Comparison of ENCODE assay signal across 26 mouse cellular contexts in the genomic region with DNA sequence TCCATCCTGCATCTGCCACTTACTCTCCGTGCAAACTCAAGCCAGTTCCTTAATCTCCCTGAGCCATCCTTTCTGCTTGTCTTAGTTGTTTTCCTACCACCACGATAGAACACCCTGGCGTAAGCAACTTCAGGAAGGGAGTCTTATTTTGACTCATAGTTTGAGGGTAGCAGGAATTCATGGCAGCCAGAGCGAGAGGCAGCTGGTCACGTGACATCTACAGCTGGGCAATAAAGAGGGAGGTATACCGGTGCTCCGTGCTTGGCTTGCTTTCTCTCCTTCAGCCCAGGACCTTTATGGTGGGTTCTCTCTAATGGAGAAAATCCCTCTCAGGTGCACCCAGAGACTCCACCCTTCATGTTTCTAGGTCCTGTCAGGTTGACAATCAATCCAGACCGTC. TPM values are rescaled to one million over a fixed set of nuclear protein-coding genes. Genes with fewer than 3 reads are reported as not detected.
DNase-seq lines count a peak whose midpoint lies in the region; ATAC-seq and TF ChIP-seq lines count a peak whose summit lies in the region.
"Had no signal": no experiment of that assay in that cellular context is flagged by ENCODE, and none has a peak within 500 bp of the region (broad histone marks: within the 10 kb centered on the region; RNA-seq: fewer than 3 reads in every experiment).

No protein-coding gene starts in this region.

- TF ChIP-seq CTCF in kidney, postnatal 0 days (IDR thresholded peaks at IDR 0.05; ENCODE audit: low read depth) = no peak
- TF ChIP-seq CTCF in C2C12 (IDR thresholded peaks at IDR 0.05; ENCODE audit: control insufficient read depth, insufficient read depth, insufficient read length) (no peak), MEL (IDR thresholded peaks at IDR 0.05 in 2 of 3, conservative IDR thresholded peaks at IDR 0.05 in 1 of 3; ENCODE audit: control insufficient read depth in 1 of 3, insufficient read depth in 1 of 3, low read depth in 2 of 3, low read length in 3 of 3, poor library complexity in 1 of 3, severe bottlenecking in 1 of 3) (no peak)

- TF ChIP-seq POLR2A in MEL (IDR thresholded peaks at IDR 0.05; ENCODE audit: control insufficient read depth in 1 of 2, insufficient read depth in 1 of 2, low read depth in 1 of 2, low read length in 2 of 2, poor library complexity in 1 of 2) = no peak

- no peaks in the 10 kb centered on the region for H3K27me3 ChIP-seq in kidney, postnatal 0 days (ENCODE audit: insufficient read depth, low read length)
- H3K27me3 ChIP-seq in C2C12 (ENCODE audit: control insufficient read depth, insufficient read depth, insufficient read length) (no peaks in the 10 kb centered on the region), MEL (ENCODE audit: control insufficient read depth in 1 of 2, insufficient read depth in 2 of 2, low read length in 2 of 2) (peaks cover 2 to 4% of the 10 kb centered on the region in 2 experiments)
- H3K27me3 ChIP-seq: embryonic facial prominence, embryonic 15.5 days had no signal

- H3K4me3 ChIP-seq in kidney, postnatal 0 days (replicated peaks; ENCODE audit: low read depth, low read length) = no peak overlapping the region
- H3K4me3 ChIP-seq in C2C12 (ENCODE audit: insufficient read depth, poor library complexity, severe bottlenecking) (no peak overlapping the region), MEL (ENCODE audit: control insufficient read depth in 1 of 2, insufficient read depth in 1 of 2, low read depth in 2 of 2, low read length in 2 of 2) (no peak overlapping the region)
- H3K4me3 ChIP-seq: embryonic facial prominence, embryonic 12.5 days; embryonic facial prominence, embryonic 15.5 days; gastrocnemius, adult 2 months; heart, embryonic 10.5 days; heart, embryonic 13.5 days had no signal

- H3K79me2 ChIP-seq in C2C12 (ENCODE audit: control insufficient read depth, insufficient read depth) (no peaks in the 10 kb centered on the region), MEL (ENCODE audit: control insufficient read depth, insufficient read depth, low read length, poor library complexity) (no peaks in the 10 kb centered on the region)

- no peak overlapping the region for H3K9ac ChIP-seq in kidney, postnatal 0 days (ENCODE audit: low read depth, low read length)
- H3K9ac ChIP-seq in MEL (ENCODE audit: control insufficient read depth, low read depth, low read length, poor library complexity, severe bottlenecking) = no peak overlapping the region
- H3K9ac ChIP-seq: embryonic facial prominence, embryonic 12.5 days; embryonic facial prominence, embryonic 15.5 days; forebrain, postnatal 0 days; heart, embryonic 13.5 days; hindbrain, embryonic 14.5 days had no signal

- no peaks in the 10 kb centered on the region for H3K9me3 ChIP-seq in kidney, postnatal 0 days (replicated peaks; ENCODE audit: low read length)
- no peaks in the 10 kb centered on the region for H3K9me3 ChIP-seq in MEL (replicated peaks; ENCODE audit: insufficient read depth, low read length)
- H3K9me3 ChIP-seq: embryonic facial prominence, embryonic 12.5 days; embryonic facial prominence, embryonic 15.5 days; heart, embryonic 10.5 days; heart, embryonic 13.5 days had no signal

- H3K4me1 ChIP-seq in kidney, postnatal 0 days (replicated peaks; ENCODE audit: insufficient read depth, low read length) = no peaks in the 10 kb centered on the region
- H3K4me1 ChIP-seq in MEL (ENCODE audit: control insufficient read depth in 1 of 2, insufficient read depth in 2 of 2, low read length in 2 of 2) = peaks cover 0 to 10% of the 10 kb centered on the region in 2 experiments; a peak in 2 of 4 replicates
- H3K4me1 ChIP-seq: embryonic facial prominence, embryonic 12.5 days had no signal

- 52% methylated on average over 8 of the region's 8 CpGs for WGBS in kidney, postnatal 0 days

- no peaks in the 10 kb centered on the region for H3K79me3 ChIP-seq in C2C12 (ENCODE audit: low read depth)

- H3K4me2 ChIP-seq in kidney, postnatal 0 days (ENCODE audit: low read length) = no peak overlapping the region
- H3K4me2 ChIP-seq: embryonic facial prominence, embryonic 12.5 days; embryonic facial prominence, embryonic 15.5 days; heart, embryonic 13.5 days; hindbrain, embryonic 14.5 days had no signal

- H3K27ac ChIP-seq in kidney, postnatal 0 days = 0 out of 2 replicates have a peak overlapping the region, but pooled peaks have one; percentile 13
- H3K27ac ChIP-seq in MEL (ENCODE audit: control insufficient read depth, low read depth, low read length) = no peak overlapping the region
- H3K27ac ChIP-seq: embryonic facial prominence, embryonic 12.5 days; embryonic facial prominence, embryonic 15.5 days; gastrocnemius, adult 2 months; heart, embryonic 10.5 days; heart, embryonic 13.5 days; hindbrain, embryonic 14.5 days; hindbrain, postnatal 0 days had no signal

- no peak for ATAC-seq in kidney, postnatal 0 days (replicated peaks; ENCODE audit: low FRiP score, low read depth)
- ATAC-seq: activated CD4-positive, CD25-positive, alpha-beta regulatory T cell, adult 4 months; forebrain, embryonic 14.5 days; forebrain, postnatal 0 days; hindbrain, postnatal 0 days; inflammation-experienced regulatory T-cells, adult 6 months had no signal

- TF ChIP-seq RAD21 in MEL (IDR thresholded peaks at IDR 0.05; ENCODE audit: low read depth, low read length) = no peak

- TF ChIP-seq EP300 in MEL (IDR thresholded peaks at IDR 0.05; ENCODE audit: low read depth in 1 of 2, low read length in 2 of 2) = no peak

- H3K36me3 ChIP-seq in kidney, postnatal 0 days (ENCODE audit: insufficient read depth, low read length) = no peaks in the 10 kb centered on the region
- H3K36me3 ChIP-seq in C2C12 (ENCODE audit: control insufficient read depth, insufficient read depth) (no peaks in the 10 kb centered on the region), MEL (ENCODE audit: control insufficient read depth in 1 of 2, insufficient read depth in 2 of 2, low read length in 2 of 2) (peaks cover 0 to 2% of the 10 kb centered on the region in 2 experiments; a peak in 2 of 4 replicates)
- H3K36me3 ChIP-seq: embryonic facial prominence, embryonic 12.5 days; embryonic facial prominence, embryonic 15.5 days; heart, embryonic 10.5 days; heart, embryonic 13.5 days had no signal

- DNase-seq in kidney, postnatal 0 days (ENCODE audit: low spot score) = no peak
- DNase-seq in kidney, postnatal 14 days = no peak
- no peak for DNase-seq in MEL (ENCODE audit: low read depth, low spot score)
- no peak for DNase-seq in layer of hippocampus, adult 8-10 months (ENCODE audit: low spot score in 2 of 2)
- DNase-seq in cerebellum, adult 11 months = no peak
- DNase-seq: adrenal gland, adult 8-10 months; adrenal gland, postnatal 25 days; cerebellum, adult 18-20 months; cerebellum, adult 9-10 months; cerebellum, postnatal 14 days; forebrain, postnatal 0 days; gastrocnemius, adult 2 months; gastrocnemius, postnatal 14 days; heart, adult 18-20 months; heart, postnatal 14 days; heart, postnatal 4 days had no signal

- H3ac ChIP-seq in C2C12 (ENCODE audit: control insufficient read depth, insufficient read length, low read depth) = no peak overlapping the region

TF ChIP-seq in C2C12, 6 proteins besides CTCF, POLR2A, EP300 and RAD21:
- TF ChIP-seq USF1 (IDR thresholded peaks at IDR 0.05; ENCODE audit: low read depth) (peak; percentile 87), MYOD1 (IDR thresholded peaks at IDR 0.05; ENCODE audit: control insufficient read depth, insufficient read length, low read depth) (no peak)
TF ChIP-seq in C2C12: peak in this region for 1.

TF ChIP-seq in MEL, 35 proteins besides CTCF, POLR2A, EP300 and RAD21:
- TF ChIP-seq ZKSCAN1 (IDR thresholded peaks at IDR 0.05; ENCODE audit: low read depth, low read length) = no peak
- peak; percentile 64 for TF ChIP-seq USF1 (IDR thresholded peaks at IDR 0.05; ENCODE audit: low read depth, low read length)

RNA-seq across cellular contexts. Expression of a gene that starts 15.4 kb away (rescaled TPM):
- polyA plus RNA-seq in kidney, postnatal 0 days (2015; fragmentation: Nextera tagmentation; extraction: Ambion mirVana) = 418 and 467 TPM in 2 replicates
- polyA plus RNA-seq in C2C12 (2012; fragmentation: generic; extraction: Trizol) = 319 TPM
- 321 and 324 TPM in 2 replicates for total RNA-seq in MEL (2012; rRNA removed)
- 100 to 1,000 TPM in 1 of 2 experiments, not detected in 1; 373 TPM for polyA plus RNA-seq in MEL (2012; ENCODE audit: insufficient read depth in 1 of 2, insufficient read length in 2 of 2, low read depth in 1 of 2, low replicate concordance in 2 of 2, missing spikeins in 1 of 2)
- total RNA-seq in layer of hippocampus, adult 8-10 months (2022) = 100 to 1,000 TPM; 101 to 184 (median 146) TPM
